Mouse (Mus musculus): ENCODE measurements at regions not wholly inside any gene's neighbourhood (a gene's known extent, or its start where the extent isn't known, plus 50 kb on each side); places are given as distances from the start of the nearest gene placed in this dataset.
"Not testable (repeated sequence)": the region's sequence is repeated elsewhere in the genome, so short reads cannot be mapped to it uniquely, and the experiment has no call there.

DNA sequence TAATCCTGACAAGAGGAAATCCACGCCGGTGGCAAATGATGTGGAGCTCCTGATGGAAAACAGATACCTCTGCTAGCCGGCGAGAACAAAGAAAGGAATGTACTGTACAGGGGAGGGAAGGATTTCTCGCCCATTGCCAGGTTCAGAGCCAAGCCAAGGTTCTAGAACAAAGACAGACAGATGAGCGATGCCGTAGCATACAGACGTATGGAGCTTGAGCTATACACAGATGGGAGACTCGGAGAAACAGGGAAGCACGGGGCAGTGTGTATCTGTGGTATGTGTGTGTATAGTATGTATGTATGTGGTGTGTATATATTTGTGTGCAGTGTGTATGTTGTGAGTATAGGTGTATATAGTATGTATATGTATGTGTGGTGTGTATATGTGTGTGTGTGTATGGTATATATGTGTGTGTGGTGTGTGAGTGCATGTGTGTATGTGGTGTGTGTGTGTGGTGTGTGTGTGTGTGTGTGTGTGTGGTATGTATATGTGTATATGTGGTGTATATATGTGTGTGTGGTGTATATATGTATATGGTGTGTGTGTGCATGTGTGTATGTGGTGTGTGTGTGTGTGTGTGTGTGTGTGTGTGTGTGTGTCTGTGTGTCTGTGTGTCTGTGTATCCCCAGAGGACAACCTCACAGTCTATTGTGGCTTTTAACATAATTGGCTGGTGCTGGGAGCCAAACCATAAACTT is 140.6 kb downstream of the Cand1 start:
- no peak for DNase-seq

DNA sequence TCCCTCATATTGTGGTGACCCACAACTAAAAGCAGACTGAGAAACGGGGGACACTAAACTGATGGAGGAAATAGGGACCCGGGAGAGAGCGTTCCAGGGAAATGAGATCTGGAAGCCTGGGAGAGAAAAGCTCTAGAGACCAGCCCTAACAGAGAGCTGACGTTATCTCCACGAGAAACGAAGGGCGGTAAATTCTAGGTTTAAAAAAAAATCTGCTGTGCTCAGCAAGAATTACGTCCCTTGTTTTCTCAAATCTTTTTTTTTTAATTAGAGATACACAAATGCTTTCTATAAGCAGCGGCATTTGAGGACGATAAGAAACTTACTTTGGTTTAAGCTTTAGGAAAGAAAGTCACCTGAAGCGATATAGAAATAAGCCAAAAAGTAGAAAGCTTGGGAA is 145.7 kb downstream of the Cand1 start:
- no peak for DNase-seq

- DNase-seq, result peak; percentile 45
These were observed 152.0 kb downstream of the Cand1 start for GRCm38 (mm10) chr10:119087886-119088285.

DNA sequence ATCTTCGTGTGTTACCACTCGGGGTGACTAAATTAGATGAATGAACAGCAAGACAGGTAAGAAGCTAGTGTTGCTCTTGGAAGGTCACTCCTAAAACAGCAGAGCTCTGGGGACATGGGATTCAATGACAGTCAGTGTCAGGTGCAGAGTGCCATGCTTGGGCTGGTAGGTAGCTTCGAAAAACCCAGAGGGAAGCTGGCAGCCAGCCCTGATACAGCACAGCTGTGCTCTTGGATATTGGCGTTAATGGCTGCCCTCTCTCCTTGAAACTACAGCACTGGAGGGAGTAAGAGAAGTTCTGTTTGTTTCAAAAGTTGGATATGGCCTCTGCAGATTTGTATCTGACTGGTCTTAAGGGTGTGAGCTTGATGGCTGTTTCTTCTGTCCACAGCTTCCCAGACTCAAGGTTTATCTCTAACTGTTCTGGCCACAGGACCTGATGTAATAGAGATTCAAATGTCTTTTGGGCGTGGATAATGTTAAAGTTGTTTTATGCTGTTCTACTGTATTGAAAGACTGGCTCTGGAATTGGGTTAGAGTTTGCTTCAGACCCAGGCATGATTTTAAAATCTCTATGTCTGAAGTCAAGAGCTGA is 152.7 kb downstream of the Cand1 start:
- no peak for DNase-seq

GRCm38 (mm10) chr10:119086450-119086849 is 153.4 kb downstream of the Cand1 start:
- DNase-seq, result peak; percentile 61

GRCm38 (mm10) chr10:119083431-119083830 is 156.4 kb downstream of the Cand1 start:
- DNase-seq, result no peak

- DNase-seq, result no peak
These were observed 157.0 kb downstream of the Cand1 start for GRCm38 (mm10) chr10:119082861-119083260.

DNA sequence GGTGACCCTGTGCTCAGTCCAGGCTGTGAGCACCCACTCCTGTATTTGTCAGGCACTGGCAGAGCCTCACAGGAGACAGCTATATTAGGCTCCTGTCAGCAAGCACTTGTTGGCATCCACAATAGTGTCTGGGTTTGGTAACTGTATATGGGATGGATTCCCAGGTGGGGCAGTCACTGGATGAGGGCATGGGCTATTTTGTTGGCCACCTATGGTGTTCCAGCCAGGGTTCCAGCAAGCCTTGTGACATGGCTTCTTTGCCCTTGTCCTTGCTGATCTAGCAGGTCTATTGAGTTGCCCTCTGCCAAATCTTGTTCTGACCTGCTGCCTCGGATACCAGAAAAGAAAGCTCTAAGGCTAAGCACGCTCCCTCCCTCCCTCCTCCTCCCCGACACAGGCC is 158.1 kb downstream of the Cand1 start:
- DNase-seq, result not testable (repeated sequence)

DNA sequence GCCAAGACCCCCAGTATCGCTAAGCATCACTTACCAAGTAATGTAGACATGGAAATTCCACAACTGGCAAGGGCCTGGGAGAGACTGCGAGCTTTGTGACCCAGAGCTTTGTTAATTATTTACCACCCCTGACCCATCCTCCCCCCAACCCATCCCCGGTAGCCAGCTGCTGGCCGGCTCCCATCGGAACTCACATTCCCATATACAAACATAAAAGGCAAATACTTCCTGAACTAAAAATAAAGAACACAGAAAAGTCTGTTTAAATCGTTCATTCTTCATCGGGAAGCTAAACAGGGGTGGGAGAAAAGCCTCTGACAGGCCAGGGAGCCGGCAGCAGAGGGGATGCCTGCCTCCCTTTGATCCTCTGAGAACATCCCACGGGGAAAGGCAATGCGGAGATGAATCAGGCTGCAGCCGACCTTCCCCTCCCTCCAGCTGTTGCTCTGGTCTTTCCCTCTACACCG is 163.7 kb downstream of the Cand1 start:
- DNase-seq, result peak; percentile 30

- DNase-seq, result no peak
These were observed 165.0 kb downstream of the Cand1 start for GRCm38 (mm10) chr10:119074887-119075286.

DNA sequence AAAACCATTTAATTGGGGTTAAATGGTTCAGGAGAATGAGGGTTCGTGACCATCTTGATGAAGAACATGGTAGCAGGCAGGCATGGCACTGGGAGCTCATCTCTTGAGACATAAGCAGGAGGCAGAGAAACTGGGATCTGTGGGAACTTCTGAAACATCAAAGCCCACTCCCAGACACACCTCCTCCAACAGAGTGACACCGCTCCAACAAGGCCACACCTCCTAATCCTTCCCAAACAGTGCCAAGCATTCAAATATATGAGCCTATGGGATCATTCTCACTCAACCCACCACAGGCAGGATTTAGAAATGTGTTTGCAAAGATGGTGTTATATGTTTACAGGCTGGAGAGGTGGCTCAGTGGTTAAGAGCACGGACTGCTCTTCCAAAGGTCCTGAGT is 165.9 kb downstream of the Cand1 start:
- DNase-seq, result no peak

DNA sequence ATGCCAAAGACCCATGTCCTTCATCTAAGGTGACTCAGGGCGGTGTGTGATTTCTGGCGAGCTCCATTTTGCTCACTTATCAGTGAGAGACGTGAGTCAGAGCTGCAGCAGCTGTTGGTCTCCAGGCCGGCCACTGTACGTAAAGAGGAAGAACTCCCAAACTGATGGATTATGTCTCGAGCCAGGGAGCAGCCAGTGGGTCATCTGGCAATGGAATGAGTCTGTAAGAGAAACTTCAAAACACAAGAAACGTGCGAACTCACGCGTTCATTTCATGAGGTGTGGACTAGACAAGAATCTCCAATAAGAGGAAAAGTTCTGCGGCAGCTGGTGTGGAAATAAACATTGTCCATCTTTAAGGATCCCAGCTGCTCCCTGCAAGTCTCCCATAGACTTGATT is 170.4 kb downstream of the Cand1 start:
- no peak for DNase-seq

- DNase-seq, result no peak
These were observed 172.0 kb downstream of the Cand1 start for GRCm38 (mm10) chr10:119067838-119068237.

DNA sequence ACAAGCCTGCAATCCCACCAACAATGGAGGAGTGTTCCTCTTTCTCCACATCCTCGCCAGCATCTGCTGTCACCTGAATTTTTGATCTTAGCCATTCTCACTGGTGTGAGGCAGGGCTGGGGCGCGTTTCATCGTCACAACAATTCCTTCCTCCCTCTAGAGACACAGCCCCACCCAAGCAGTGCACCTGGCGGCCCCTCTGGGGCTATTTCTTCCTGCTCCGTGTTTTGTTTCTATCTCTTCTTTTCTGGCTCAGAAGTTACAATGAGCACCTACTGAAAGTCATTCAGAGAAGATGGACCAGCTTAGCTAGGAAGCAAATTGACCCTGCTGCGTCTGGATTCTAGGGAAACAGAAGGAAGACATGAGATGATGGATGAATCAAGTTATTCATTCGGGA is 172.5 kb downstream of the Cand1 start:
- no peak for DNase-seq

DNA sequence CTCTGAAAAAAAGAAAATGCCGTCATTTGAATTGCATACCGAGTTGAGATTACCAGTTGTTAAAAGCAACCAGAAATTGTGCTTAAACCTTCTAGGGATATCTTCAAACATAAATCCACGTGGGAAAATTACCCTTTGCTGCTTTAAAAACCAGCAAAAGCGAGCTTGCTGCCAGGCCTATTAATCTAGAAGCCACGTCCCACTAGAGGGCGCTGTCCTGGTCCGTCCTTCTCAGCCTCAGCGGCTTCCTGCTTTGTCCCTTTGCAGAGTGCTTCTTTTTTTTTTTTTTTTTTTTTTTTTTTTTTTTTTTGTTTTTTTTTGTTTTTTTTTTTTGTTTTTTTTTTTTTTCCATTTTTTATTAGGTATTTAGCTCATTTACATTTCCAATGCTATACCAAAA is 173.9 kb downstream of the Cand1 start:
- peak; percentile 81 for DNase-seq

- DNase-seq, result peak; percentile 81
These were observed 174.6 kb downstream of the Cand1 start for GRCm38 (mm10) chr10:119065133-119065817.

DNA sequence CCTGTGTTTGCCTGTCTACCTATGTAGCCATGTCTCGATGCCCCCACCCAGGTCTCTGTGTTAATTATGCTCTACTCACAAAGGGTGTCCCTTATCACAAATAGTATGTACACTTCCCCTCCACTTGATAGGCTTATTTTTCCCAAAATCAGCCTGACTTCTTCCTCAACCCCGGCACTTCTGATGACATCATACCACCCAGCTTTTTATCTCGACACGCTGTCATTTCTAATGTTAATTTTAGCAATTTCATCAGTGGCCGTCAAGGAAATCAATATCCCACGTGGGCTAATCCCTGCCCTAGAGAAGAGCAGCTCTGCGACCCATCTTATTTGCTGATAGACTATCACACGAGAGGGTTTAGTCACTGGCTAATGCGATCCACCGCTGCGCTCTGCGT is 175.6 kb downstream of the Cand1 start:
- DNase-seq, result no peak

- peak; percentile 65 for DNase-seq
These were observed 176.6 kb downstream of the Cand1 start for GRCm38 (mm10) chr10:119063209-119063699.

DNA sequence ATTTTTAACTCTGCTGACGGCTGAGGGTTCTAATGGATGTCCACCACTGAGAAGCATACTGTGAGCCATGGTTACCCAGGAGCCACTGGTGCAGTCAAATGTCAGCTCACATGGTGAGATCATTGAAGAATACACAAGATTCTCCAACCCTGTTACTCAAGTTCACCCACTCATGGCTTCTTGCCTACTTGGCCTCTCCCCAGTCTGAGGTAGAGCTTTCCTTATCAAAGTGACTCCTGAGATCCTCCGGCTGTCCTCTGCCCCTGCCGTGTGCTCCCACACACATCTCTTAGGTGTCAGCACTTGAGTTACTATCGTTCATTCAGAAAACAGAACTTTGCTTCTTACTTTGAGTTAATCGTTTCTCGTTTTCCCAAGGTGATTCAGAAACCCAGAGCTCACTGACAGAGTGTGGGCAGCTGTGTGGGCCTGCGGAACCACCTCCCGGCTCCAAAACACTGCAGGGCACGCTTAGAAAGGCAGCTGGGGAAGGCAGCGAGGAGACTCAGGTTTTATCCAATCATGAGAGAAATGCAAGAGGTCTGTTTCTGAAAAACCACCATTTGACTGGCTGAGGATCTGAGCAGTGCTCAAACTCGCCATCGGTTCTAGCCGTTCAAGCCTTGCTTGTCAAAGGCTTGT is 177.8 kb downstream of the Cand1 start:
- no peak for DNase-seq

GRCm38 (mm10) chr10:119061349-119061850 is 178.5 kb downstream of the Cand1 start:
- DNase-seq, result no peak

- no peak for DNase-seq
These were observed 181.3 kb downstream of the Cand1 start for GRCm38 (mm10) chr10:119058493-119059020.

DNA sequence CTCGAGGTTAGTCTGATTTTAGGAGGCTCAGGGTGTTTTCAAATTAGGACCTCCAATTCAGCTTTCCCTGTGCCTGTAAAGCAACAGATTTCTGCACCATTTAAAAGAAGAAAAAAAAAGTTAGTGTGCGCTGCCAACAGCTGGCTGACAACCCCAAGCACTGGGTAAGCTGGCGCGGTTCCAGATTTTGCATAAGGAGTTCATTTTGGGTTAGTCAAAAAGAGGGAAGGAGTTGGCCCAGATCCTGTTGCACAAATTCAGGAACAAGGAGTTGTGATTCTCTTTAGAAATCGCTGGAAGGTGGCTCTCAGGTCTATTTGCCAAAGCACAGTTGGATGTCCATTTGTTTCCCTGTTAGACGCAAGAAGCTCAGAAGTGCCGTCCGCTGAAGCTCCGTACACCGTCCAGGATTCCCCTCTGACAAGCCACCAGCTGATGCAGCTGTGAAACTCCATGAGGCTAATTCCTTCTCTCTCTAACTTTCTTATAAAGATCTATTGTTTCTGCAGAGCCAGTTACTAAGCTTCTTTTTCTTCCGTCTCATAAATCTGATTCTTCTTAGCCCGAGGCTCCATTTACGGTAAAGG is 184.6 kb downstream of the Cand1 start:
- DNase-seq, result peak; percentile 52
